Mouse (Mus musculus): ENCODE measurements around the gene Parp11. TPM values are rescaled to one million over a fixed set of nuclear protein-coding genes. Genes with fewer than 3 reads are reported as not detected.

The Parp11 gene
- total and polyA plus RNA-seq, 2 experiments from 2014 or later, result 39.6 to 43.0 TPM

- H3K36me3 ChIP-seq (ENCODE audit: insufficient read depth, low read length), result no peaks in the 10 kb centered on the region
- H3K4me1 ChIP-seq (ENCODE audit: insufficient read depth, low read length), result no peaks in the 10 kb centered on the region; the same call in 1 of the 2 replicates
- TF ChIP-seq CTCF (IDR thresholded peaks at IDR 0.05; ENCODE audit: low read depth), result no peak
- H3K9me3 ChIP-seq (ENCODE audit: low read length), result no peaks in the 10 kb centered on the region
- no peak overlapping the region for H3K4me2 ChIP-seq (ENCODE audit: low read depth, low read length)
- DNase-seq (ENCODE audit: low spot score) (no peak), ATAC-seq (peak; percentile 58)
- no peak overlapping the region for H3K27ac ChIP-seq
- no peak overlapping the region for H3K9ac ChIP-seq (replicated peaks; ENCODE audit: low read length)
- 17% methylated on average over 12 of the region's 12 CpGs for WGBS
- no peak overlapping the region for H3K4me3 ChIP-seq (ENCODE audit: low read length)
- H3K27me3 ChIP-seq (ENCODE audit: insufficient read depth, low read length), result no peaks in the 10 kb centered on the region
Observed at GRCm38 (mm10) chr6:127417525-127418184, 29.0 kb upstream of the Parp11 start.

GRCm38 (mm10) chr6:127418322-127418721, 28.3 kb upstream of the Parp11 start:
- no peak overlapping the region for H3K9ac ChIP-seq (replicated peaks; ENCODE audit: low read length)
- H3K36me3 ChIP-seq (ENCODE audit: insufficient read depth, low read length), result no peaks in the 10 kb centered on the region
- no peak overlapping the region for H3K4me3 ChIP-seq (ENCODE audit: low read length)
- no peak overlapping the region for H3K27ac ChIP-seq
- DNase-seq (ENCODE audit: low spot score) (no peak), ATAC-seq (no peak)
- no peak for TF ChIP-seq CTCF (IDR thresholded peaks at IDR 0.05; ENCODE audit: low read depth)
- 41% methylated on average over 2 of the region's 2 CpGs for WGBS
- H3K4me1 ChIP-seq (ENCODE audit: insufficient read depth, low read length), result no peaks in the 10 kb centered on the region; the same call in 1 of the 2 replicates
- H3K27me3 ChIP-seq (ENCODE audit: insufficient read depth, low read length), result no peaks in the 10 kb centered on the region
- no peaks in the 10 kb centered on the region for H3K9me3 ChIP-seq (ENCODE audit: low read length)
- H3K4me2 ChIP-seq (ENCODE audit: low read depth, low read length), result no peak overlapping the region

GRCm38 (mm10) chr6:127420115-127420514, 26.5 kb upstream of the Parp11 start:
- H3K4me1 ChIP-seq (ENCODE audit: insufficient read depth, low read length), result no peaks in the 10 kb centered on the region; the same call in 1 of the 2 replicates
- 74% methylated on average over 2 of the region's 2 CpGs for WGBS
- DNase-seq (ENCODE audit: low spot score) (no peak), ATAC-seq (no peak)
- no peak overlapping the region for H3K4me2 ChIP-seq (ENCODE audit: low read depth, low read length)
- H3K9ac ChIP-seq (replicated peaks; ENCODE audit: low read length), result no peak overlapping the region
- no peaks in the 10 kb centered on the region for H3K36me3 ChIP-seq (ENCODE audit: insufficient read depth, low read length)
- no peaks in the 10 kb centered on the region for H3K27me3 ChIP-seq (ENCODE audit: insufficient read depth, low read length)
- no peak for TF ChIP-seq CTCF (IDR thresholded peaks at IDR 0.05; ENCODE audit: low read depth)
- no peak overlapping the region for H3K27ac ChIP-seq
- no peaks in the 10 kb centered on the region for H3K9me3 ChIP-seq (ENCODE audit: low read length)
- H3K4me3 ChIP-seq (ENCODE audit: low read length), result no peak overlapping the region

GRCm38 (mm10) chr6:127425095-127425494, 21.5 kb upstream of the Parp11 start:
- no peaks in the 10 kb centered on the region for H3K36me3 ChIP-seq (ENCODE audit: insufficient read depth, low read length)
- no peaks in the 10 kb centered on the region for H3K9me3 ChIP-seq (ENCODE audit: low read length)
- no peak overlapping the region for H3K27ac ChIP-seq
- H3K4me2 ChIP-seq (ENCODE audit: low read depth, low read length), result no peak overlapping the region
- no peak overlapping the region for H3K4me3 ChIP-seq (ENCODE audit: low read length)
- 70% methylated on average over 5 of the region's 5 CpGs for WGBS
- H3K9ac ChIP-seq (replicated peaks; ENCODE audit: low read length), result no peak overlapping the region
- ATAC-seq (no peak), DNase-seq (ENCODE audit: low spot score) (no peak)
- TF ChIP-seq CTCF (IDR thresholded peaks at IDR 0.05; ENCODE audit: low read depth), result no peak
- no peaks in the 10 kb centered on the region for H3K4me1 ChIP-seq (ENCODE audit: insufficient read depth, low read length)
- H3K27me3 ChIP-seq (ENCODE audit: insufficient read depth, low read length), result no peaks in the 10 kb centered on the region

- ATAC-seq, result no peak
- Histone ChIP-seq H3K36me3 (ENCODE audit: insufficient read depth, low read length) (no peaks in the 10 kb centered on the region), H3K9ac (replicated peaks; ENCODE audit: low read length) (no peak overlapping the region), H3K27ac (no peak overlapping the region), H3K4me2 (ENCODE audit: low read depth, low read length) (no peak overlapping the region), H3K27me3 (ENCODE audit: insufficient read depth, low read length) (no peaks in the 10 kb centered on the region), H3K9me3 (ENCODE audit: low read length) (no peaks in the 10 kb centered on the region), H3K4me3 (ENCODE audit: low read length) (no peak overlapping the region), H3K4me1 (ENCODE audit: insufficient read depth, low read length) (no peaks in the 10 kb centered on the region)
- no peak for DNase-seq (ENCODE audit: low spot score)
- WGBS, result 78% methylated on average over 7 of the region's 7 CpGs
- TF ChIP-seq CTCF (IDR thresholded peaks at IDR 0.05; ENCODE audit: low read depth), result no peak
Observed at GRCm38 (mm10) chr6:127430716-127431115, 15.9 kb upstream of the Parp11 start.

GRCm38 (mm10) chr6:127431196-127431766, 15.4 kb upstream of the Parp11 start:
- H3K9ac ChIP-seq (replicated peaks; ENCODE audit: low read length), result no peak overlapping the region
- no peak for TF ChIP-seq CTCF (IDR thresholded peaks at IDR 0.05; ENCODE audit: low read depth)

More at GRCm38 (mm10) chr6:127431196-127431766, 15.4 kb upstream of the Parp11 start:
- ATAC-seq (no peak), DNase-seq (ENCODE audit: low spot score) (no peak)
- no peaks in the 10 kb centered on the region for H3K27me3 ChIP-seq (ENCODE audit: insufficient read depth, low read length)
- H3K4me2 ChIP-seq (ENCODE audit: low read depth, low read length), result no peak overlapping the region
- H3K9me3 ChIP-seq (ENCODE audit: low read length), result no peaks in the 10 kb centered on the region
- WGBS, result 48% methylated on average over 6 of the region's 6 CpGs
- no peak overlapping the region for H3K27ac ChIP-seq
- no peak overlapping the region for H3K4me3 ChIP-seq (ENCODE audit: low read length)
- H3K4me1 ChIP-seq (ENCODE audit: insufficient read depth, low read length), result no peaks in the 10 kb centered on the region
- no peaks in the 10 kb centered on the region for H3K36me3 ChIP-seq (ENCODE audit: insufficient read depth, low read length)
